Mouse (Mus musculus) E14TG2a.4 (cell line): ENCODE measurements around the gene Tmem86b.

Source experiments
- CTCF ChIP-seq: conservative IDR thresholded peaks from 2 replicates; pipeline ENCODE4 v1.5.1; 2014; ENCODE audit warnings: low read length
- POU5F1 ChIP-seq: IDR thresholded peaks from 2 replicates; pipeline ENCODE4 v1.6.1; 2014; ENCODE audit warnings: low read length, borderline replicate concordance

DNA sequence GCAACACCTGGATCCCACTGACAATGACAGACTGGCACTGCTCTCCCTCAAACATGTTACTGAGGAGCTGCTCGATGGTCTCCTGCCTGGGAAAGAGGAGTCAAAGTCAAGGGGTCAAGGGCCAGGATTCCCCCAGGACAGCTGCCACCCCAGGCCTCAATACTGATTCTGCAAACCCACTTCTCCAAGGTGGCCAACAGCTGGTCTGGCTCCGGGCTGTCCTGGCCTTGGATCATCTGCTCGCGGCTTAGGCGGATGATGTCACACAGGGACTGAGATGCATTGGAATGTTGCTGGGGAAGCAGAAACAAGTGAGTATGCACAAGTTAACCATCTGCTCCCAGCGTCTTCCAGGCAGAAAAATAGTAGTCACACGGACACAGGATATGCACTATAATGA, 10.7 kb upstream of the Tmem86b start:
- TF ChIP-seq CTCF (no peak), POU5F1 (no peak)
